Mouse (Mus musculus) embryonic fibroblast, embryonic 13.5 days (primary cell): ENCODE measurements at regions not wholly inside any gene's neighbourhood (a gene's known extent, or its start where the extent isn't known, plus 50 kb on each side); places are given as distances from the start of the nearest gene placed in this dataset.

Experiments used
- CTCF ChIP-seq: IDR thresholded peaks from 2 replicates; pipeline ENCODE4 v1.5.1; 2011; ENCODE audit warnings: mild to moderate bottlenecking, control low read depth, low read length, moderate library complexity, borderline replicate concordance; ENCODE audit not compliant: insufficient read depth
- POLR2A ChIP-seq: IDR thresholded peaks from 2 replicates; pipeline ENCODE4 v1.6.1; 2011; ENCODE audit warnings: low read depth, mild to moderate bottlenecking, control low read depth, low read length, moderate library complexity

DNA sequence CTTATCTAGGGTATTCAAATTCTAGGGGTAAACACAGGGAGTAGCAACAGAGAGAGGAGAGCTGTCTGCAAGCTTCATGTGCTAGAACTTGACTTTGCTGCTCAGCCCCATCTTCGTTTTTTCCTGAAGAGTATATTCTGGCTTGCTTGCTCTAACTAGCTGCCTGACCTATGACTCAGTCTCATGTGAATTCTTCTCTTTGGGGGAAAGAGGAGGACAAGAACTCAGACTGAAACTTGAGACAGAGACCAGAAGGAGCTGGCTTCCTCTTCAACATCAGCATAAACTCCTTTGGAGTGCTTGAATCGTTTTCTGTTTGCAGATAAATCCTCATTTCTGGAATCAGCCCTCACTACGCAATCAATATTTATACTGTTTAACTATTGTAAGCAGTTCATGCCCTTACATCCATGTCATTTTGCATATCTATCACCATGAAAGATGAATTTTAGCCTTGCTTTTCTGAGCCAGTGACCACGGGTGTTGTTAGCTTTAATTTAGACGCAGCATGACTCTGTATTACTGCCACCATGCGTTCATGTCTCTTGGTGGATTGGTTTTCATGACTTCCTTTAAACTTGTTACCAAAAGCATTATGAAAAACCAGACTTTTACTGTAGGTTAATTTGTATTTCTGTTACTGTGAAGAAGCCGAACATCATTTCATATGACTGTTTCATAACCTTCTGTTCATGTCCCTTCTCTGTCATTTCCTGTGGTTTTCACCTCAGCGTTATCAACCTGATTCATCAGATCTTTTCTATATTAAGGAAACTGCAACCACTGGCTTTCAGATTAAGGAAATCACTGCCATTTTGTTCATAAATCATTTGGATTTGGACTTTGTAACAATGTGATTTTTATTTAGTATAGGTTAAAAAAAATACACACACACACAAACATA lies 86.1 kb downstream of the Otor start:
- TF ChIP-seq CTCF (no peak), POLR2A (no peak)
